Mouse (Mus musculus) MEL (cell line): ENCODE data around the gene Nrsn2. TPM values are rescaled to one million over a fixed set of nuclear protein-coding genes. Genes with fewer than 3 reads are reported as not detected.

Experiments used
- DNase-seq: peaks from one replicate; pipeline ENCODE4 v3.0.0; 2011; ENCODE audit warnings: low read depth, low spot score
- H3K27ac ChIP-seq: 2 replicates; pipeline ENCODE4 v1.5.1; 2012; ENCODE audit warnings: low read depth, mild to moderate bottlenecking, control low read depth, low read length, moderate library complexity; ENCODE audit not compliant: control insufficient read depth
- H3K27me3 ChIP-seq, 2 experiments: fragments of 150-350 bp in 1 of 2; sonication (generic) in 1 of 2; 2 replicates each; pipeline ENCODE4 v1.6.1; 2012; ENCODE audit warnings: low read length in 2 of 2, mild to moderate bottlenecking in 2 of 2, improper control_type of control experiment in 1 of 2, moderate library complexity in 1 of 2; ENCODE audit not compliant: insufficient read depth in 2 of 2, control insufficient read depth in 1 of 2
- H3K36me3 ChIP-seq, 2 experiments: 2 replicates each; pipeline ENCODE4 v1.6.1; 2012 to 2014; ENCODE audit warnings: low read length in 2 of 2, improper control_type of control experiment in 1 of 2, inconsistent platforms in 1 of 2, mild to moderate bottlenecking in 1 of 2; ENCODE audit not compliant: insufficient read depth in 2 of 2, control insufficient read depth in 1 of 2
- H3K4me1 ChIP-seq, 2 experiments: fragments of 150-350 bp in 1 of 2; sonication (generic) in 1 of 2; 2 replicates each; pipeline ENCODE4 v1.6.1; 2012; ENCODE audit warnings: low read length in 2 of 2, improper control_type of control experiment in 1 of 2, mild to moderate bottlenecking in 1 of 2; ENCODE audit not compliant: insufficient read depth in 2 of 2, control insufficient read depth in 1 of 2
- H3K4me3 ChIP-seq, 2 experiments: fragments of 150-350 bp in 1 of 2; sonication (generic) in 1 of 2; 2 replicates each; pipeline ENCODE4 v1.5.1; 2012; ENCODE audit warnings: low read depth in 2 of 2, low read length in 2 of 2, mild to moderate bottlenecking in 2 of 2, moderate library complexity in 2 of 2, control low read depth in 1 of 2, improper control_type of control experiment in 1 of 2; ENCODE audit not compliant: control insufficient read depth in 1 of 2, insufficient read depth in 1 of 2
- H3K79me2 ChIP-seq: 2 replicates; pipeline ENCODE4 v1.6.1; 2012; ENCODE audit warnings: mild to moderate bottlenecking, low read length, moderate library complexity; ENCODE audit not compliant: control insufficient read depth, poor library complexity, insufficient read depth
- H3K9ac ChIP-seq: 2 replicates; pipeline ENCODE4 v1.6.1; 2012; ENCODE audit warnings: low read depth, mild to moderate bottlenecking, control low read depth, low read length, moderate library complexity; ENCODE audit not compliant: control insufficient read depth, poor library complexity, severe bottlenecking
- H3K9me3 ChIP-seq: fragments of 150-350 bp; sonication (generic); replicated peaks from 2 replicates; pipeline ENCODE4 v1.6.1; 2012; ENCODE audit warnings: mild to moderate bottlenecking, low read length, improper control_type of control experiment, moderate library complexity; ENCODE audit not compliant: insufficient read depth
- CHD2 ChIP-seq: IDR thresholded peaks from 2 replicates; pipeline ENCODE4 v1.6.1; 2011; ENCODE audit warnings: low read length, improper control_type of control experiment
- CTCF ChIP-seq, 3 experiments: IDR thresholded peaks in 2 of 3; conservative IDR thresholded peaks in 1 of 3; 2 replicates each; pipeline ENCODE4 v1.5.1; 2011 to 2012; ENCODE audit warnings: low read length in 3 of 3, low read depth in 2 of 3, mild to moderate bottlenecking in 2 of 3, improper control_type of control experiment in 1 of 3, inconsistent platforms in 1 of 3, mixed read lengths in 1 of 3, moderate library complexity in 1 of 3; ENCODE audit not compliant: control insufficient read depth in 1 of 3, insufficient read depth in 1 of 3, poor library complexity in 1 of 3, severe bottlenecking in 1 of 3
- E2F4 ChIP-seq: IDR thresholded peaks from 2 replicates; pipeline ENCODE4 v1.6.1; 2011; ENCODE audit warnings: low read depth, low read length, improper control_type of control experiment, borderline replicate concordance
- EP300 ChIP-seq, 2 experiments: IDR thresholded peaks; 2 replicates each; pipeline ENCODE4 v1.6.1; 2011; ENCODE audit warnings: improper control_type of control experiment in 2 of 2, low read length in 2 of 2, low read depth in 1 of 2, mild to moderate bottlenecking in 1 of 2
- ETS1 ChIP-seq: IDR thresholded peaks from 2 replicates; pipeline ENCODE4 v1.6.1; 2012; ENCODE audit warnings: low read depth, mild to moderate bottlenecking, inconsistent platforms, low read length, improper control_type of control experiment, moderate library complexity
- GABPA ChIP-seq: IDR thresholded peaks from 2 replicates; pipeline ENCODE4 v1.6.1; 2012; ENCODE audit warnings: low read depth, mild to moderate bottlenecking, inconsistent platforms, low read length, improper control_type of control experiment, moderate library complexity
- GATA1 ChIP-seq: IDR thresholded peaks from 2 replicates; pipeline ENCODE4 v1.6.1; 2011; ENCODE audit warnings: low read depth, low read length, improper control_type of control experiment
- HCFC1 ChIP-seq: IDR thresholded peaks from 2 replicates; pipeline ENCODE4 v1.6.1; 2012; ENCODE audit warnings: low read depth, mild to moderate bottlenecking, inconsistent platforms, low read length, improper control_type of control experiment, moderate library complexity
- KAT2A ChIP-seq: conservative IDR thresholded peaks from 2 replicates; pipeline ENCODE4 v1.6.1; 2012; ENCODE audit warnings: low read depth, low read length, improper control_type of control experiment, inconsistent platforms
- MAFK ChIP-seq: IDR thresholded peaks from 2 replicates; pipeline ENCODE4 v1.6.1; 2011; ENCODE audit warnings: low read depth, mild to moderate bottlenecking, low read length, improper control_type of control experiment, borderline replicate concordance
- MAZ ChIP-seq: IDR thresholded peaks from 2 replicates; pipeline ENCODE4 v1.6.1; 2012; ENCODE audit warnings: low read depth, mild to moderate bottlenecking, inconsistent platforms, low read length, improper control_type of control experiment
- MEF2A ChIP-seq: IDR thresholded peaks from 2 replicates; pipeline ENCODE4 v1.6.1; 2014; ENCODE audit warnings: low read depth, mild to moderate bottlenecking, inconsistent platforms, low read length, improper control_type of control experiment; ENCODE audit not compliant: poor library complexity, insufficient replicate concordance, severe bottlenecking; ENCODE audit errors: extremely low read depth
- MXI1 ChIP-seq: IDR thresholded peaks from 2 replicates; pipeline ENCODE4 v1.6.1; 2011; ENCODE audit warnings: mild to moderate bottlenecking, low read depth, low read length, improper control_type of control experiment
- MYB ChIP-seq: IDR thresholded peaks from 2 replicates; pipeline ENCODE4 v1.6.1; 2011; ENCODE audit warnings: mild to moderate bottlenecking, low read depth, low read length, improper control_type of control experiment
- NELFE ChIP-seq: IDR thresholded peaks from 2 replicates; pipeline ENCODE4 v1.6.1; 2011; ENCODE audit warnings: low read depth, low read length, improper control_type of control experiment
- NRF1 ChIP-seq: IDR thresholded peaks from 2 replicates; pipeline ENCODE4 v1.6.1; 2014; ENCODE audit warnings: low read depth, mild to moderate bottlenecking, inconsistent platforms, low read length, improper control_type of control experiment, moderate library complexity; ENCODE audit not compliant: poor library complexity, insufficient read depth, severe bottlenecking
- POLR2A ChIP-seq, 2 experiments: IDR thresholded peaks; 2 replicates each; pipeline ENCODE4 v1.6.1; 2011 to 2012; ENCODE audit warnings: low read length in 2 of 2, mild to moderate bottlenecking in 2 of 2, control low read depth in 1 of 2, improper control_type of control experiment in 1 of 2, low read depth in 1 of 2, moderate library complexity in 1 of 2; ENCODE audit not compliant: control insufficient read depth in 1 of 2, insufficient read depth in 1 of 2, poor library complexity in 1 of 2
- POLR2AphosphoS2 ChIP-seq: IDR thresholded peaks from 2 replicates; pipeline ENCODE4 v1.6.1; 2011; ENCODE audit warnings: low read length, improper control_type of control experiment
- RAD21 ChIP-seq: IDR thresholded peaks from 2 replicates; pipeline ENCODE4 v1.6.1; 2011; ENCODE audit warnings: mild to moderate bottlenecking, low read depth, low read length, improper control_type of control experiment
- RCOR1 ChIP-seq: IDR thresholded peaks from 2 replicates; pipeline ENCODE4 v1.6.1; 2012; ENCODE audit warnings: low read depth, mild to moderate bottlenecking, inconsistent platforms, low read length, improper control_type of control experiment
- SIN3A ChIP-seq: IDR thresholded peaks from 2 replicates; pipeline ENCODE4 v1.6.1; 2012; ENCODE audit warnings: low read length, improper control_type of control experiment, inconsistent platforms
- TCF12 ChIP-seq: IDR thresholded peaks from 2 replicates; pipeline ENCODE4 v1.6.1; 2014; ENCODE audit warnings: low read depth, mild to moderate bottlenecking, inconsistent platforms, low read length, improper control_type of control experiment, moderate library complexity
- UBTF ChIP-seq: IDR thresholded peaks from 2 replicates; pipeline ENCODE4 v1.6.1; 2012; ENCODE audit warnings: low read depth, mild to moderate bottlenecking, inconsistent platforms, low read length, improper control_type of control experiment, moderate library complexity, borderline replicate concordance; ENCODE audit not compliant: insufficient read depth
- USF1 ChIP-seq: IDR thresholded peaks from 2 replicates; pipeline ENCODE4 v1.6.1; 2014; ENCODE audit warnings: low read depth, mild to moderate bottlenecking, inconsistent platforms, low read length, improper control_type of control experiment, moderate library complexity
- USF2 ChIP-seq, 2 experiments: IDR thresholded peaks; 2 replicates each; pipeline ENCODE4 v1.6.1; 2011 to 2012; ENCODE audit warnings: improper control_type of control experiment in 2 of 2, low read length in 2 of 2, borderline replicate concordance in 1 of 2, inconsistent platforms in 1 of 2, low read depth in 1 of 2, mild to moderate bottlenecking in 1 of 2; ENCODE audit not compliant: insufficient read depth in 1 of 2
- ZC3H11A ChIP-seq: IDR thresholded peaks from 2 replicates; pipeline ENCODE4 v1.6.1; 2012; ENCODE audit warnings: low read depth, mild to moderate bottlenecking, inconsistent platforms, low read length, improper control_type of control experiment
- ZKSCAN1 ChIP-seq: IDR thresholded peaks from 2 replicates; pipeline ENCODE4 v1.6.1; 2012; ENCODE audit warnings: low read depth, mild to moderate bottlenecking, inconsistent platforms, low read length, improper control_type of control experiment, moderate library complexity
- ZMIZ1 ChIP-seq: IDR thresholded peaks from 2 replicates; pipeline ENCODE4 v1.6.1; 2012; ENCODE audit warnings: low read depth, mild to moderate bottlenecking, inconsistent platforms, low read length, improper control_type of control experiment, moderate library complexity
- polyA plus RNA-seq, 2 experiments: library from polyadenylated mRNA; stranded (reverse) in 1 of 2; unstranded in 1 of 2; fragments of >175 nt in 1 of 2; fragments of >200 nt in 1 of 2; gene quantifications; 2 replicates each; pipeline versions ENCODE4 v1.2.1 to v1.2.4; 2012; ENCODE audit warnings: low replicate concordance in 2 of 2, low read depth in 1 of 2; ENCODE audit not compliant: insufficient read length in 2 of 2, insufficient read depth in 1 of 2, missing spikeins in 1 of 2
- total RNA-seq: library from RNA; depleted of rRNA; stranded (reverse); fragments of 300-350 nt; gene quantifications from 2 replicates; pipeline ENCODE4 v1.2.3, GENCODE M21; 2012

The Nrsn2 gene
- total and polyA plus RNA-seq, 3 experiments: not detected

DNA sequence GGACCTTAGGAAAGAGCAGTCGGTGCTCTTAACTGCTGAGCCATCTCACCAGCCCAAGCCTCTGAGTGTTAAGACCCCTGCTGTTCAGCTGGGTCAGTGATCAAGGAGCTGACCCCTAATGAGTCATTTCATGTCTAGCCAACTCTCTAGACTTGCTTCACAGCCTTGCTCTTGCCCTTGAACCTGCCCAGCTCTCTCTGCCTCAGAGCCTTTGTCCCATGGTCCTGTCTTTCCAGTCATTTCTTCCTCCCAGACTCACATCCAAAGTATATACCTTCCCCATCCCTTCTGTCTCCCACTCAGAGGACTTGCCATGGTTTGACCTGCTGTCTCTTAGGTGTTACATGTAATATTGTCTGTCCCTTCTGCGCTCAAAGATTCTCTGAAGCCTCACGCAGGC is 19.2 kb downstream of the Nrsn2 start:
- Histone ChIP-seq H3K27ac (no peak overlapping the region), H3K4me3 (no peak overlapping the region), H3K27me3 (no peaks in the 10 kb centered on the region), H3K9ac (no peak overlapping the region), H3K36me3 (no peaks in the 10 kb centered on the region), H3K9me3 (no peaks in the 10 kb centered on the region), H3K79me2 (no peaks in the 10 kb centered on the region), H3K4me1 (peaks cover 0 to 3% of the 10 kb centered on the region in 2 experiments; a peak in 2 of 4 replicates)
- TF ChIP-seq MYB: no peak
- TF ChIP-seq ZKSCAN1: no peak
- TF ChIP-seq RCOR1: no peak
- TF ChIP-seq TCF12: no peak
- TF ChIP-seq MXI1: no peak
- no peak for TF ChIP-seq NRF1
- TF ChIP-seq HCFC1: no peak
- no peak for TF ChIP-seq EP300 (IDR thresholded peaks at IDR 0.05; ENCODE audit: low read depth in 1 of 2, low read length in 2 of 2)
- no peak for TF ChIP-seq NELFE
- no peak for TF ChIP-seq CHD2
- TF ChIP-seq SIN3A: no peak
- TF ChIP-seq UBTF: no peak
- TF ChIP-seq MAFK: no peak
- TF ChIP-seq USF1: no peak
- no peak for TF ChIP-seq CTCF (IDR thresholded peaks at IDR 0.05 in 2 of 3, conservative IDR thresholded peaks at IDR 0.05 in 1 of 3; ENCODE audit: control insufficient read depth in 1 of 3, insufficient read depth in 1 of 3, low read depth in 2 of 3, low read length in 3 of 3, poor library complexity in 1 of 3, severe bottlenecking in 1 of 3)
- TF ChIP-seq ZC3H11A: no peak
- TF ChIP-seq POLR2A (IDR thresholded peaks at IDR 0.05; ENCODE audit: control insufficient read depth in 1 of 2, insufficient read depth in 1 of 2, low read depth in 1 of 2, low read length in 2 of 2, poor library complexity in 1 of 2): no peak
- no peak for DNase-seq

DNA sequence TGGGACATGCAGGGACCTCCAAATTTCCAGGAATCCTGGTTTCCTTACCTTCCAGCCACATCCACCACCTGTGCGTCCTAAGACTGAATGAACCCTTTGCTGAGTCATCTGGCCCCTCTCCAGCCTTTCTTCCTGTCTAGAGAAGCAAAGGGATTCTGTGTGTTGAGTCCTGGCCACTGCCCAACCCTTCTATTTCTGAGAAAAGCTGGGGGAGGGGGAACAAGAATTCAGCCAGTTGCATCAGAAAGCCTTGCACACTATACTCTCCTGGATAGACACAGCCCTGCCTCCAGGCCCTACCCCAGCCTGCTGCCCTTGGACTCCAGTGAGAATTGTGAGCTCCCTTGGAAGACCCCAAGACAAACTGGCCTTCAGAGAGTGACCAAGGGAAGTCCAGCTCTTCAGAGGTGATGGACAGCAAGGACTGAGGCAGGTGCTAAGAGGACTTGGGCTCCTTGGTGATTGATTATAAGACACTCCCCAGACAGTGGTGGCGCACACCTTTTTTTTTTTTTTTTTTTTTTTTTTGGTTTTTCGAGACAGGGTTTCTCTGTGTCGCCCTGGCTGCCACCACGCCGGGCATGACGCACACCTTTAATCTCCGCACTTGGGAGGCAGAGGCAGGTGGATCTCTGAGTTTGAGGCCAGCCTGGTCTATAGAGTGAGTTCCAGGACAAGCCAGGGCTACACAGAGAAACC is 26.4 kb downstream of the Nrsn2 start:
- Histone ChIP-seq H3K36me3 (peaks cover 0 to 46% of the 10 kb centered on the region in 2 experiments; a peak in 2 of 4 replicates), H3K4me1 (peaks cover 28 to 51% of the 10 kb centered on the region in 2 experiments), H3K79me2 (no peaks in the 10 kb centered on the region; the same call in 1 of the 2 replicates), H3K9ac (peak overlapping the region; percentile 79), H3K9me3 (no peaks in the 10 kb centered on the region), H3K4me3 (peak overlapping the region; percentile 34 to 59), H3K27ac (peak overlapping the region; percentile 96), H3K27me3 (no peaks in the 10 kb centered on the region)
- DNase-seq: peak; percentile 96
- peak; percentile 73 for TF ChIP-seq TCF12
- no peak for TF ChIP-seq ZC3H11A
- TF ChIP-seq MEF2A: 0 out of 2 replicates have a peak, but pooled peaks have one; percentile 68
- TF ChIP-seq NRF1: no peak
- TF ChIP-seq UBTF: no peak
- TF ChIP-seq RCOR1: peak; percentile 67
- TF ChIP-seq MAZ: peak; percentile 83
- TF ChIP-seq ETS1: peak; percentile 96
- TF ChIP-seq KAT2A: peak; percentile 63
- no peak for TF ChIP-seq USF1
- peak; percentile 58 for TF ChIP-seq HCFC1
- TF ChIP-seq SIN3A: peak; percentile 77; the same call in 1 of the 2 replicates
- TF ChIP-seq GATA1: no peak
- peak; percentile 70 to 90 for TF ChIP-seq EP300 (IDR thresholded peaks at IDR 0.05; ENCODE audit: low read depth in 1 of 2, low read length in 2 of 2)
- 0 out of 2 replicates have a peak, but pooled peaks have one; percentile 29 for TF ChIP-seq ZMIZ1
- no peak for TF ChIP-seq USF2 (IDR thresholded peaks at IDR 0.05; ENCODE audit: borderline replicate concordance in 1 of 2, insufficient read depth in 1 of 2, low read depth in 1 of 2, low read length in 2 of 2)
- TF ChIP-seq GABPA: peak; percentile 77; the same call in 1 of the 2 replicates
- TF ChIP-seq RAD21: no peak
- TF ChIP-seq E2F4: 0 out of 2 replicates have a peak, but pooled peaks have one; percentile 31
- no peak for TF ChIP-seq ZKSCAN1
- TF ChIP-seq POLR2AphosphoS2: peak; percentile 66; the same call in 1 of the 2 replicates
